28 mouse cellular contexts compared by ENCODE assay signal in genomic region chr14:118321083-118321482, GRCm38 (mm10). TPM values are rescaled to one million over a fixed set of nuclear protein-coding genes. Genes with fewer than 3 reads are reported as not detected.
DNase-seq lines count a peak whose midpoint lies in the region; ATAC-seq lines count a peak whose summit lies in the region.
"Had no signal": no experiment of that assay in that cellular context is flagged by ENCODE, and none has a peak within 500 bp of the region (broad histone marks: within the 10 kb centered on the region; RNA-seq: fewer than 3 reads in every experiment).

No protein-coding gene starts in this region.

- no peak overlapping the region for H3K4me3 ChIP-seq in liver, embryonic 11.5 days (ENCODE audit: low read depth, low read length)
- H3K4me3 ChIP-seq: embryonic facial prominence, embryonic 13.5 days; embryonic facial prominence, embryonic 15.5 days; erythroblast, embryonic 14.5 days; forebrain, embryonic 12.5 days had no signal

- DNase-seq in right cerebral cortex, adult 18-20 months = peak; percentile 4
- DNase-seq in right cerebral cortex, postnatal 36 days (ENCODE audit: low spot score in 2 of 2) = no peak
- DNase-seq in liver, embryonic 11.5 days (ENCODE audit: low spot score) = no peak
- DNase-seq in layer of hippocampus, postnatal 10 days (ENCODE audit: low spot score in 2 of 2) = no peak
- no peak for DNase-seq in kidney, postnatal 36 days
- DNase-seq: adrenal gland, adult 2 months; adrenal gland, postnatal 10 days; adrenal gland, postnatal 25 days; cerebellum, adult 11-12 months; cerebellum, adult 2 months; cerebellum, adult 9-10 months; cerebellum, postnatal 10 days; cerebellum, postnatal 25 days; embryo, embryonic 11 days had no signal

- H3K27me3 ChIP-seq in liver, embryonic 11.5 days (replicated peaks; ENCODE audit: control insufficient read depth, insufficient read depth, low read length) = peaks cover 23% of the 10 kb centered on the region

- H3K9ac ChIP-seq in liver, embryonic 11.5 days (ENCODE audit: low read depth, low read length) = no peak overlapping the region
- H3K9ac ChIP-seq: embryonic facial prominence, embryonic 13.5 days; embryonic facial prominence, embryonic 15.5 days; forebrain, embryonic 12.5 days had no signal

- no peak overlapping the region for H3K27ac ChIP-seq in liver, embryonic 11.5 days (ENCODE audit: low read depth, low read length)
- H3K27ac ChIP-seq: embryonic facial prominence, embryonic 13.5 days; embryonic facial prominence, embryonic 15.5 days; forebrain, embryonic 12.5 days had no signal

- 71% methylated on average over 3 of the region's 3 CpGs for WGBS in liver, embryonic 11.5 days

- H3K4me2 ChIP-seq in liver, embryonic 11.5 days = no peak overlapping the region
- H3K4me2 ChIP-seq: embryonic facial prominence, embryonic 13.5 days; embryonic facial prominence, embryonic 15.5 days had no signal

- H3K4me1 ChIP-seq in liver, embryonic 11.5 days (replicated peaks; ENCODE audit: control insufficient read depth, insufficient read depth, low read length) = no peaks in the 10 kb centered on the region

- peak; percentile 45 for ATAC-seq in common myeloid progenitor, adult 5-6 weeks (replicated peaks; ENCODE audit: low read depth, poor library complexity, severe bottlenecking)
- ATAC-seq in megakaryocyte progenitor cell, adult 5-6 weeks (replicated peaks; ENCODE audit: poor library complexity) = peak; percentile 51
- ATAC-seq in liver, embryonic 11.5 days (replicated peaks; ENCODE audit: low FRiP score) = no peak
- ATAC-seq: forebrain, embryonic 16.5 days had no signal

- no peaks in the 10 kb centered on the region for H3K36me3 ChIP-seq in liver, embryonic 11.5 days (ENCODE audit: control insufficient read depth, insufficient read depth, low read length)
- H3K36me3 ChIP-seq: embryonic facial prominence, embryonic 13.5 days; embryonic facial prominence, embryonic 15.5 days; forebrain, embryonic 10.5 days; forebrain, embryonic 12.5 days had no signal

- no peaks in the 10 kb centered on the region for H3K9me3 ChIP-seq in liver, embryonic 11.5 days (ENCODE audit: control insufficient read depth, low read length)
- H3K9me3 ChIP-seq: embryonic facial prominence, embryonic 13.5 days; embryonic facial prominence, embryonic 15.5 days; forebrain, embryonic 10.5 days; forebrain, embryonic 12.5 days had no signal

RNA-seq across cellular contexts. Expression of gene Gm9376, which starts 54.3 kb away (rescaled TPM):
- total RNA-seq in common myeloid progenitor, adult 5-6 weeks (2017) = not detected in 2 replicates
- not detected in 2 replicates for total RNA-seq in megakaryocyte progenitor cell, adult 5-6 weeks (2015)
- total RNA-seq in megakaryocyte progenitor cell, adult 5-6 weeks (2017) = not detected in 2 replicates
- not detected in 2 replicates for polyA plus RNA-seq in liver, embryonic 11.5 days (2014; fragmentation: Nextera tagmentation; extraction: Ambion mirVana)
- total RNA-seq in layer of hippocampus, postnatal 10 days (2021) = not detected
- total RNA-seq: adrenal gland, adult 2 months; adrenal gland, postnatal 10 days; adrenal gland, postnatal 25 days; adrenal gland, postnatal 4 days; ES-E14; MEL had no signal
- polyA plus RNA-seq: adrenal gland, adult 2 months; C2C12; cerebellum, adult 2 months; embryonic facial prominence, embryonic 11.5 days; embryonic facial prominence, embryonic 13.5 days; embryonic facial prominence, embryonic 15.5 days; erythroblast, embryonic 14.5 days; forebrain, embryonic 10.5 days; forebrain, embryonic 12.5 days; forebrain, embryonic 14.5 days; forebrain, embryonic 16.5 days had no signal
